Mouse (Mus musculus) spleen, adult 12 weeks (tissue): ENCODE measurements around the gene Mepce.

ENCODE experiments used
- DNase-seq: peaks from one replicate; pipeline ENCODE4 v3.0.0; 2022; ENCODE audit warnings: low spot score

Gene Mepce

DNA sequence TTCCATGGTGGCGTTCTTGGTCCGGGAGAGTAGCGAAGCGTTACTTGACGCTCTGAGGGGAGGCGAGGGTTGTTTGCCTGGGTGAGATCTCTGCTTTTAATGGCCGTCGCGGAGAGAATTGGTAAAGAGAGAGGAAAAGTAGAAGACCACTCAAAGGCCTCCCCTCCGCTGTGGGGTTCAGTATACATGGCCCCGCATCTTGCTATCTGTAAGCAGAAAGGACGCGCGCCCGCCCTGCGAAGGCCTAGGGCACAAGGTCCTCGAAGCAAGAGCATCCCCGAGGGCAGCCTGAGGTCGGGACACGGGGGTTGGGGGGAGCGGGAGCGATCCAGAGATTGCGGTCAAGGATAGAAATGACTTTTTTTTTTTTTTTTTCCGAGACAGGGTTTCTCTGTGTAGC, 716 bp upstream of the Mepce start:
- no peak for DNase-seq

DNA sequence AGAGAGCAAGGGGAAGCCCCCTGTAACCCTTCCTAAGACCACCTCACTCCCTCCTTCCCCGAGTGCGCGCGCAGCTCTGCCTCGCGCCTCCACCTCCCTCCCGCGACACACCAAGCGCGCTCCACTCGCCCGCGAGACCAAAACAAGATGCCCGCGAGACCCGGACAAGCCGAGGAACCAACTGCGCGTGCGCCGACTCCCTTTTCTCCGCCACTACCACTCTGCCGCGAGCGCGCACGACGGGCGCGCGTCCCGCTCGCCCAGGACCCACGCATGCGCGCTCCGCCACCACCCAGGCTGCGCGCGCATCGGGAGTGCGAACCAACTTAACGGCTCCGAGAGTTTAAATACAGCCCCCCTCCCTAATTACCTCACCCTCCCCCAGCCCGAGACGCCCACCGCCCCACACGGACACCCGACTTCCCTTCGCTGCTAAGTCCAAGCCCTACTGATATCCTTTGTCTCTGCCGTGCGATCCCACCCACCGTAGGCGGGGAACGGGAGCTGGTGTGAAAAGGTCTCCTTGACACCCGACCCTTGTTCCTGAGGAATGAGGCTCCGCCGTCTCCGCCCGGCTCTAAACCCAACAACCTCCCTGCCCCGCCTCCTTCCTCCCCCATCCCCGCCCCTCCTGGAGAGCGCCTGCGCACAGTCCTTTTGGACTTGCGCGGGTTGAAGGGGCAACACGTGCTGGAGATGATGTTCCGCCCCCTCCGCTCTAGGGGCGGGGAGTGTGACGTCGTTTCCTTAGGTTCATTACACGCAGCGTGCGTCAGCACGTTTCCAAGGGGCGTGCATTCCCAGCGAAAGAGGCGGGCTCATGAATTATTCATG, 1.1 kb downstream of the Mepce start:
- peak; percentile 97 for DNase-seq

DNA sequence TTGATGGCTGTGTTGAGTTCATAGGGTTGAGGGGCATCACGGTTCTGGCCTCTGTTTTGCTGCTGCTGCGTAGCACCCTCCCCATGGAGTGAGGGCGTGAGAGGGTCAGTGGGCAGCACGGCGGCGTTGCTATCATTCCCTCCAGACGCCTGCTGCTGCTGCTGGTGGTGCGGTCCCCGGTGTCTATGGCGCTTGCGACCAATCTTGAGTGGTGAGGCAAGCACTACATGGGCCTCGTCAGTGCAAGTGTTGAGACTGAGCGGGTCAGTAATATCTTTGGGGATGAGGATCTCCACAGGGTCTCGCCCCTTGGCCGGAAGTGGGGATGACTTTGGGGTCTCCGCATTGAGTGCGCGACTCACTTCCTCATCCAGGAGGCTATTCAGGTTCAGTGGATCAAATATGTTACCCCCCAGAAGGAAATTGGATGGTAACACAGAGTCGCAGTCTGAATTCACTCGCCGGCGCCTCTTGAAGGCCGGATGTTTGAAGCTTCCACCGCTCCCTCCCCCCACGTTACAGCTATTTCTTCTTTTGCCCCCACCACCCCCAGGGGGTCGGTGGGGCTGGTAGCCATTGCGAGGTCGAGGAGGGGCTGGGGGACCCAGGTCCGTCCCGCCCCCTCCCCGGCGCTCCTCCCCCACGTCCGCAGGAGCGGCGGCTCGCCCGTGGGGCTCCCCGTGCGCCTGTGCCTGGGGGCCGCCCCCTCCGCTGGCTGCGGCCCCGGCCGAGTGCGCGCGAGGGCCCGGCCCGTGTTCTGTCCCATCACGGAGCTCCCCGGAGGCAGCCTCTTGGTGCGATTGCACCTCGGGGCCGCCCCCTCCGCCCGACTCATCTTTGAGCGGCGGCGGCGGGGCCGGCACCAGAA, 2.1 kb downstream of the Mepce start:
- DNase-seq, result peak; percentile 28

DNA sequence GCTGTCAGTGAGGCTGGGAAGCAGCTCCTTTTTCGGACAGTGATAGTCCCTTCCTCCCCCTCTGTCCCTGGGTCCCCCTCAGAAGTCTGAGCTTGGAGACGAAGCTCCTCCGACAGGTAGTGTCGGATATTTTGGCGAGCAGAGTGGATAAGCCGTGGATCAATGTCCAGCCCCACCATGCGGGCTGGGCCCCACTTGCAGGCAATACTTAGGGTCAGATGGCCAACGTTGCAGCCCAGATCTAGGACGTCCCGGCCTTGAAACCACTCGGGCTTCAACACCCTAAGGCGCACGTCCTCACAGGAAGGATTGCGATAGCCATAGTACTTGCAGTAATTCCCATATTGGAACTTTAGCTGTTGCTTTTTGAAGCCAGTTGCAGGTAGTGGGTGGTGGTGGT, 2.9 kb downstream of the Mepce start:
- DNase-seq, result no peak

DNA sequence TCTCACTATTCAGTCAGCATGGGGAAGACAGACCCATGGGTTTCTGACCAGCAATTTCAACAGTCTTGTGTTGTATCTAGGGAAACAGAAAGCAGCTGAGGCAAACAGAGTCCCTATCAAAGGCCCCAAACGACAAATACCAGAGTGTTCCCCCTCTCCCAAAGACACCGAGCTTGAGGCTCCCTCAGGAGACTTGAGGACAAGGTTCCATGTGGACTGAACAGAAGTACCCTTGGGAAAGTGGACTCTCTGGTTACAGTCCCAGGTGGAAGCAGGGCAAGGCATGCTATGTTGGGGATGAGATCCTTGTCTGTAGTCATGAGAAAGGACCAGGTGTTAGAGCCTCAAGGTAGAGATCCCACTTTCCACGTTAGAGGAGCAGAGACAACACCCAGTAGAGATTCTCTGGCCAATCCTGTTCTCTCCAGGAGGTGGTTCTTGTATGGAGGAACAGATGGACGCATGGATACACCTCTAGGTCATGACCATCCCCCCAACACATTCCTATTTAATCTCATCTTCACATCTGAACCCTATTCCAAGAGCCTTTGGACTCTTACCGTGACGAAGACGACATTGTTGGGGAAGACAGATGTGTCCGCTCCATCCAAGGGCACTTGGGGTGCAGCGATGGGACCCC, 3.4 kb downstream of the Mepce start:
- DNase-seq, result no peak

DNA sequence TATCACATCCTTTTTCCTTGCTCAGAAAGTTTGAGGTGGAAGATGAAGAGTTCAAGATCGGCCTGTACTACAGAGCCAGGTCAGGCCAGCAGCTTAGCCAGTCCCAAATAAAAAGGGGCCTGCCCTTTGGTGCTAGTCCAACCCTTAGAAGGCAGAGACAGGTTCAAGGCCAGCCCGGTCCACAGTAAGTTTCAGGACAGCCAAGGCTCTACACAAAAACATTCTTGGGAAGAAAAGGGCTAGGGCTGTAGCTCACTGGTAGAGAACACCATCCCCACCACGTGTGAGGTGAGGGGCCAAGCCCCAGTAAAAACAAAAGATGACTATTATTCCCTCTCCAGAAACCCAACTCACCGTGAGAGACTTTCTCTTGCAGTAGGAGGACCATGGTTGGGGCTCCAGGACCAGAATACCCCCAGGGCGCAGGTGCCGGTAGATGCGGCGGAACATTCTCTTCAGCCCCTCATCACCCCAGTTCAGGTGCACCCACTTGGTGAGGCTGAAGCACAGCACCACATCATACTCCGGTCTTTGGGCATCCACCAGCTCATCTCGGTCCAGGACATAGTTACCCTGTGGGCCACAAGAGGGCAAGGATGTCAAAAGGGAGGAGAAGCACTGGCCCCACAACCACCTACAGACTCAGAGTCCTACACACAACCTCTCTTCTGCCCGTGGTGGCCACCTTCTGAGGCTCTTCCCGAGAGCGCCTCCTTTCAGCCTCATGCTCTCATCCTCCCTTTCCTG, 4.5 kb downstream of the Mepce start:
- DNase-seq, result no peak

DNA sequence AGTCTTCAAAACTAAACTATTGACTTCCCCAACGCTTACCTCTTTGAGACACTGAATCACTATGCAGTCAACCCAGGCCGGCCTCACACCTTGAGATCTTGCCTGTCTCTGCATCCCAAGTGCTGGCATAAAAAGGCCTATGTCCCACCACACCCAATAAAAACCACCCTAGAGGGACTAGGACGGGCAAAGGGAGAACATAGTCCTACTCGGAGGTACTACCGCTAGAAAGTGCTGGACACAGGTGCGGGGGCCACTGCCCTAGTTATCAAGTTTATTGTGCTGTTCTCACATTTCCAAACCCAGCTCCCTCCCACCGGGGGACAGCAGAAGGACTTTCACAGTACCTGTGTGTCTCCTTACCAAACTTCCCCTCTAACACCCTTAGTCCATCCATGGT, 5.8 kb downstream of the Mepce start:
- no peak for DNase-seq

DNA sequence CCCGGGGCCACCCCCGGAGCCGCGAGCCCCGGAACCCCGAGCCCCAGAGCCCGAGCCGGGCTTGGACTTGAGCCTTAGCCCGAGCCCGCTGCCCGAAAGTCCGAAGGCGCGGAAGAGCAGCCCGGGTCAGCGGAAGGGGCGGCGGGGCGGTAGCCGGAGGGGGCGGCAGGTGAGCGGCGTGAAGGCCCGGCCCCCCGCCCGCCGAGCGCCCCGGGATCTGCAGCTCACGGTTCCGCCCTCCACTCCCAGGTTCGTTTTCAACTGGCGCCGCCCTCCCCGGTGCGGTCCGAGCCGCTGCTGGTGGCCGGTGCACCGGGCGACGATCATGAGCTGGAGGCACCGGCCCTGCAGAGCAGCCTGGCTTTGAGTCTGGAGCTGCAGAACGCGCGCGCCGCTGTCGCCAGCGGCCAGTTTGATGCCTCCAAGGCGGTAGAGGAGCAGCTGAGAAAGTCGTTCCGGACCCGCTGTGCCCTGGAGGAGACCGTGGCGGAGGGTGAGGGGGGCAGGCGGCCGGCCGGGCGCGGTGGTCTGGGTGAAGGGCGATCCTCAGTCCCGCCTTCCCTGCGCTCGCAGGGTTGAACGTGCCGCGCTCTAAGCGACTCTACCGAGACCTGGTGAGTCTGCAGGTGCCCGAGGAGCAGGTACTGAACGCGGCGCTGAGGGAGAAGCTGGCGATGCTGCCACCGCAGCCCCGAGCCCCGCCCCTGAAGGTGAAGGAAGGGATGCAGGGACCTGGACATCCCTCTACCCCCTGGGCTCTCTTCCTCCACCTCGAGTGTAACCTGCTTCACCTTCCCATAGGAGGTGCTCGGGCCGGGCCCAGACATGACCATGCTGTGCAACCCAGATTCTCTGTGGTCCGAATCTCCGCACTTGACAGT, 8.2 kb downstream of the Mepce start:
- no peak for DNase-seq

DNA sequence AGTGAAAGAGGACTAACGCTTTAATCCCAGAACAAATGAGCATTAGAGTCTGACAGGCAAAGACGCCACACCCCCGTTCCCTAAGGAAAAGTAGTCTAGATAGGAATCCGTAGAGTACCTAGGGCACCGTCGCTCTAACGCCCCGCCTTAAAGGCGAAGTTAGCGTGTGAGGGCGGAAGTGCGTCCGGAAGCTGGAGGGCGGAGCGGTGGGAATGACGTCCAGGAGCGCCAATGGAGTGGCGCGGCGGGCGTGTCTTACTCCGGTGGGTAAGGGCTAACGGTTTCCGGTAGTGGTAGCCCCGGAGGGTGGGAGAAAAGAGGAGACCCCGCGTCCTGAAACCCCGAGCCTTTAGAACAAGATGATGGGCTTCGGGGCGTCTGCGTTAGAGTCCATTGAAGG, 8.8 kb downstream of the Mepce start, which contains the start of gene Ppp1r35:
TSS of gene Ppp1r35 (plus strand) at position 215 of the 400 bp plus-strand sequence.
- peak; percentile 87 for DNase-seq

DNA sequence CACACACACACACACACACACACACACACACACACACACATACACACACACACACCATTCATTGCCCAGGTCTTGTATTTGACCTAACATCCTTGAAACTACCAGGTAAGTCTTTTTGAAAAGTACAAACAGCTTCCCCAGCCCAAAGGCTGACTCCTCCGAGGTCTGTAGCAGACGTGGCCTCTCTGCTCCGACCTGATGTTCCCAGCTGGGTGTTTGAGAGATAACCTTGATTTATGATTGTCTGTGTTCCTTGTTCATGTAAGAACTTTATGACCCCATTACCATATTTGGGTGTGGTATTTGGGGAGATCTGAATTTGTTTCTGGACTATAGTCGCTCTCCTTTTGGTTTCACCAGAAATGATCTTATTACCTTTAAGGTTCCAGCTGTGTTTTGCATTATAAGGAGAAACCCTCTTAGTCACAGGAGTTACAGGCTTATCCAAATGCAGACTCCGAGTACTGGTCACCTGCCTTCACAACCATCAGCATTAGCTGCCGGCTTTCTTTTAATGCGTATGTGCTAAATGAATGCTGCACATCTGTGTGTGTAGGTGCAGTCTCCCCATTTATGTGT, 10.1 kb downstream of the Mepce start:
- no peak for DNase-seq

DNA sequence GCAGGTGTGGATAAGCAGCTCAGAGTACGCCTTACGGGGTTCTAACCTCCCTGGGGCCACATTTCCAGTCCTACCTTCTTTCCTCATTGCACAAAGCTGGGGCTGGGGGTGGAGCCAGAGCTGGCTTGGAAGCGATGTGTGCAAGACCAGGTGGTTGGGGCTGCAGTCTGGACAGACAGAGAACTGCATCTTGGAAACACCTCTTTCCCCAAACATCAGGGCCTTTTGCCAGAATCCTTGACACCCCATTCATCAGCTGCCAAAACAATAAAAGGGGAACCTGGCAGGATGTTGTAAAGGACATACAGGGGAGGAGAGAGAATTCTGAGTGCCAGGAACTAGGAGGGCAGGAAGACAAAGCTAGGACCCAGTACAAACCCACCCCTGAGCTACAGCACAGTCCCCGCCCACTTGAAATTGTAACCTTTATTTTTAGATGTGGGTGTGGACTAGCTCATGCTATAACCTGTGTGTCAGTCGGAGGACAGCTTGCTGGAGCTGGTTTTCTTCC, 11.0 kb downstream of the Mepce start:
- DNase-seq, result no peak

DNA sequence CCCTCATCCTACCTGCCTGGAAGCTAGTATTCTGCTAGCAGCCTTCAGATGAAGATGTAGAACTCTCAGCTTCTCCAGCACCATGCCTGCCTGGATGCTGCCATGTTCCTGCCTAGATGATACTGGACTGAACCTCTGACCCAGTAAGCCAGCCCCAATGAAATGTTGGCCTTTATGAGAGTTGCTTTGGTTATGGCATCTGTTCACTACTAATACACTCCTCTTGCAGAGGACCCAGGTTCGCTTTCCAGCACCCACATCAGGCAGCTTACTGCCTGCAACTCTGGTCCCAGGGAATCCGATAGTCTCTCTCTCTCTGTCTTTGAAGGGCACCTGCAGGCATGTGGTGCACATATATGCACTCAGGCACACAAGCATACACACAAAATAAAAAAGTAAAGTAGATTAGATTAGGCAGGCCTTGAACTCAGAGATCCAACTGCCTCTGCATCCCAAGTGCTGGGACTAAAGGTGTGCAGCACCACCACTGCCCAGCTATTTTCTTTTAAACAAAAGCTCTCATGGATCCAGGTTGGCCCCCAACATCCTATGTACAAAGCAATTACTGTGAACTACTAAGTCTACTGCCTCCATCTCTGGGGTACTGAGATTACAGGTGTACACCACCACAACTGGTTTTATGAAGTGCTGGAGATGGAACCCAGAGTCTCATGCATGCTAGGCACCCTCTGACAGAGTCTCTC, 11.7 kb downstream of the Mepce start:
- no peak for DNase-seq

DNA sequence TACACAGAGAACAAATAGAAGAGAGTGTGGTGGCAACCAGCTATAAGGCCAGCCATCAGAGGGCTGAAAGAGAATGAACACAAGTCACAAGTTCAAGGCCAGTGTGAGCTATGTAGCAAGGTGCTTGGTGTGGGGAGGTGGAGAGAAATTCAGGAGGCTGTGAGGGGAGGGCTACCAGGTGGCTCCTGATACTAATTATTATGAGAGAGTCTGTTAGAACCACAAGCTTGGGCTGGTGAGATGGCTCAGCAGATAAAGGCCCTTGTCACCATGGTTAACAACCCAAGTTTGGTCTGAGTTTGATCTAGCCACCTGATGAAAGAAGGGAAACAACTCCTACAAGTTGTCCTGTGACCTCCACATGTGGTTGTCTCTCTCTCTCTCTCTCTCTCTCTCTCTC, 14.7 kb downstream of the Mepce start:
- no peak for DNase-seq

DNA sequence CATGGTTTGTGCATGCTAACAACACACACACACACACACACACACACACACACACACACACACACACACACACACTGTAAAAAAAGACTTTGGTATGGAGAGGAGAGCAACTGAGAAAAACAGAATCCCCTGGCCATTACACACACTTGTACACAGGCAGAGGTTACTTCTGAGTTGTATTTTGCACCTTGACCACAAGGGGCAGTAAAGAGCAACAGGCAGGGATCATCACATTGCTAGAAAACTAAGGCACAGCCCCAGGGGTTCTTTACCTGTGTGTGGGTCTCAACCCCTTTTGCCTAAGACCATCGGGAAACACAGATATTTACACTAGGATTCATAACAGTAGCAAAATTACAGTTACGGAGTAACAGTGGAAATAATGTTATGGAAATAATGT, 16.7 kb downstream of the Mepce start:
- DNase-seq, result peak; percentile 44

DNA sequence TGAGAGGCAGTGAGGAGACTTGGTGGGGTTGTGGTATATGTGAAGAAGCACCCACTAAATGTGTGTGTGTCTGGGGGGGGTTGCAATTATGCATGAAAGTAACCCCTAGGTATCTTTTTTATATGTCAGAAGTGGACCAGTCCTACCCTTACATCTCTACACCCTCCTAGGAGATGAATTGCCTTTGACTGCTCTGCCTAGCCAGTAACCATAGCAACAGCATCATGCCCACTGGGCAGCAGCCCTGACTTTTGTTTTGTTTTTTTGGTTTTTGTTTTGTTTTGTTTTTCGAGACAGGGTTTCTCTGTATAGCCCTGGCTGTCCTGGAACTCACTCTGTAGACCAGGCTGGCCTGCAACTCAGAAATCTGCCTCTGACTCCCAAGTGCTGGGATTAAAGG, 19.0 kb downstream of the Mepce start:
- no peak for DNase-seq

DNA sequence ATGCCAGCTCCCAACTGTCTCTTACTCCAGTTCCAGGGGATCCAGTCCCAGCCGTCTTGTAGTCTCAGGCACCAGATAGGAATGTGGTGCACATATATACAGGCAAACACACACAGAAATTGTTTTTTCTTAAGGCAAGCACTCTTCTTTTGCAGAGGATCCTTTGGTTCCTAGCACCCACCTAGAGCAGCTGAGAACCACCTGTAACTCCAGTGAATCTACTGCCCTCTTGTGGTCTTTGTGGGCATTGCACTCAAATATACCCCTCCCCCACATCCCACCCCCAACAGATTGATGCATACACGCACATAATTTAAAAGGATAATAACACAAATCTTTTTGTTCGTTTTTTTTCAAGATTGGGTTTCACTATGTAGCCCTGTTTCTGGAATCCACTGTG, 21.2 kb downstream of the Mepce start:
- DNase-seq, result no peak

DNA sequence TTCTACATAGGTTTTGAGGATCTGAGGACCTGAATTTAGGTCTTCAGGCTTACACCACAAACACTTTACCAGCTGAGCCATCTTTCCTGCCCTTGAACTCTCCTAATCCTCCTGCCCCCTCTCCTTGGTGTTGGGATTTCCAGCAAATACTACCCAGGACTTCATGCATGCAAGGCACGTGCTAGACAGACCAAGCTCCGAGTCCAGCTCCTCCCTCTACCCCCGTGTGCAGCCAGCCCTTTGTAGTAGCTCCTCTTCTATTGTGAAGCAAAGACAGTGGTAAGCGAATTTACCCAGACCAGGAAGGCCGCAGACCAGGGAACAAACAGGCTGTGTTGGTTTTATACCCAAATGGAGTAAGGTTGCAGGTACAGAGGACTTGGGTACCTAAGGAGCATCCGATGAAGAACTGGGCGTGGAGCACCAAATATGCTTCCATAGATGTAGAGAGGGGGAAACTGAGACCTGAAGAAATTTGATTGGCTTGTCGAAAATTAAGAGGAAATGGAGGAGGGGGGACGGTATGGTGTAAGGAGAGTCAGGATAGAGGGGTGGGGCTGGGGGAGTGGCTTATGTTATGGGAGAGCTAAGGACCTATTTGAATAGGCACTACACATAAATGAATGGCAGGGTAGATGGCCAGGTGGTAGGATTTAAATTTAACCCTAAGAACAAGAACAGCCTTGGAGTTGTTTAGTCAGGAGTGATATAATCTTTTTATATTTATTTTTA, 22.7 kb downstream of the Mepce start:
- DNase-seq, result no peak

DNA sequence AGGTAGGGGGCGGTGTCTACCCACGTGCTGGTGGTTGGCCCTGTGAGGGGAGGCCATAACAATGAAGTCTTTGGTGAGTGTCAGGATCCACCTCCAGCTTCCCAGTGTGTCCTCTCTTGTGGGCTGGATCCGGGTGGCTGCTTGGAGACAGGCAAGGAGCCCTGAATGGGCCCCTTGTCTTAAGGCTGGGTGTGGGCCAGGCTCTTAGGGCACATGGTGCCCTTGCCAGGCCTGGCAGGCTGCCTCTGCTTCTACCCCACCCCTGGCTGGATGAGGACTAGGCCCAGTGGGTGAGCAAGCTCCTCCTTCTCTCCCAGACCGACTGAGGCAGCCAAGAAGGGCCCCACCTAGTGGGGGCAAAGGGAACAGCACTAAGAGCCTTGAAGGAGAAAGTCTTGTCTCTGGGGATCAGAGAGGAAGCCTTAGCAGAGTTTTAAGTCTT, 27.5 kb downstream of the Mepce start:
- peak; percentile 80 for DNase-seq
